Mouse (Mus musculus): ENCODE results near the gene Cpsf7.
A peak's percentile ranks its signal among the peaks of the same experiment; 100 is the strongest.

Cpsf7 gene

DNA sequence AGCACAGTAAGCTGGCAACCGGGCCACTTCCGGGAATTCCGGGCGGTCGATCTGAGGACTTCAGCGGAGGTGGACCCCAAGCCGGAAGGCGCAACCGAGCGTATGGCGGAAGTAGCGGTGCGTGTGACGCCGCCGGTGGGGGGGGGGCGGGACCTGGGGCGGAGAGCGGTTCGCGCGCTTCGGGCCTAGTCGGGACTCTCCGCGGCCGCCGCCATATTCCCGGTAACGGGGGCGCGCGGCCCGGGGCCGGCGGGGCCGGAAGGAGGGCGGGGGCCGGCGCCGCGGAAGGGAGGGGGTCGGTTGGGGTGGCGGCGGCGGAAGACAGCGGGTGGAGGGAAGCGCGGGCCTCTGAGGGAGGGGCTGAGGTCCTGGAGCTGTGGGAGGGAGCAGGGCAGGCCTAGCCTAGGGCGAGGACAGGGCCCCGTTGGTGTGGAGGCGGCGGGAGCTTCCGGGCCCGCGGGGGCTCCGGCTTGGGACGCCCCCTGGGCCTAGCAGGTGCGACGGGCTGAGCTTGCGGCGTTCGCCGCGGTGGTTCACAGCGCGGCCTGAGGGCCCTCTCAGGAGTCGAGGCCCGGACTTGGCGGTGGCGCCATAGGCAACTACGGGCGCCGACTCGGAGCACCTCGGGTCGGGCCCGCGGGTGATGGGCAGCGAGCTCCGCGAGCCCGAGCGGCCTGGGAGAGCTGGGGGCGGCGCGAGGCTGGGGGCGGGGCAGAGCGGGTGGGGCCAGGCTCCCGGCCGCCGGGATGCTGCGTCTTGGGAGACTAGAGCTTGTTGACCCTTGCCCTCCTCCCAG, at the start of gene Cpsf7:
Cpsf7 (plus strand) TSS at position 161 of the 796 bp plus-strand sequence.
- DNase-seq (ENCODE audit: extremely low read depth, insufficient read length, low spot score): peak; percentile 90

DNA sequence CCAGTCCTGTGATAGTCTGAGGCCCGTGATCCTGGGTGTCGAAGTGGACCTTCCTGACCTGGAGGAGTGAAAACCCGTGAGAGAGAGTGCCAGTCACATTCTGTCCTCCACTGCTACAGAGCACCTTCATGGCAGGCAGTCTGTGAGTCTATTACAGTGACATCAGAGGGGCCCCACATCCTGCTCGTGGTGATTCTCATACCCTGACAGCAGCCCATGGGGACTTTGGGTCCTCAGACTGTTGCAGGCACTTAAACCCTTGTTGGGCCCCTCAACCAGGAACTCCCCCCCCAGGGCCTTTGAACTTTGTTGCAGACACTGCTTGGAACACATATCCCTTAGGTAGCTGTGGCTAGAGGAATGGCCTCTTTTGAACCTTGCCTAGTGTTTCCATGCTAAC, 45.5 kb upstream of the Cpsf7 start:
- no peak for DNase-seq (ENCODE audit: extremely low read depth, insufficient read length, low spot score)

DNA sequence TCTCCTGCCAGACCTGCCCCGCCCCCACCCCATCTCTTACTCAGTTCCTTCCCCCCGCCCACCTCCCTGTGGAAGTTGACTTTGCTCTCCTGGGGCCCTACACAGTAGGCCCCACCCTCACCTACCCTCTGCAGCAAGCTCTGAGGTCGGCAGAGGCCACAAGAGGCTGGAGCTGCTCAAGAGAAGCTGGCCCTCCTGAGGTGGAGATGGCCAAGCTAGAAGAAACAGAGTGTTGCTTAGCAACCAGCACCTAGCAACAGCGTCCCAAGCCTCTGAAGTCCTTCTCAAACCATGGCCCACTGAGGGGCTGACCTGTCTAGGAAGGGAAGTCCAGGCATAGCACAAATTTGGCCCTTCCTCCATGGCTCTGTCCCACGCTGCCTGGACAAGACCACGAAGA, 42.4 kb upstream of the Cpsf7 start, which contains the start of gene Ppp1r32:
Ppp1r32 (minus strand) TSS at position 226 of the 400 bp plus-strand sequence.
- DNase-seq (ENCODE audit: extremely low read depth, insufficient read length, low spot score): no peak

DNA sequence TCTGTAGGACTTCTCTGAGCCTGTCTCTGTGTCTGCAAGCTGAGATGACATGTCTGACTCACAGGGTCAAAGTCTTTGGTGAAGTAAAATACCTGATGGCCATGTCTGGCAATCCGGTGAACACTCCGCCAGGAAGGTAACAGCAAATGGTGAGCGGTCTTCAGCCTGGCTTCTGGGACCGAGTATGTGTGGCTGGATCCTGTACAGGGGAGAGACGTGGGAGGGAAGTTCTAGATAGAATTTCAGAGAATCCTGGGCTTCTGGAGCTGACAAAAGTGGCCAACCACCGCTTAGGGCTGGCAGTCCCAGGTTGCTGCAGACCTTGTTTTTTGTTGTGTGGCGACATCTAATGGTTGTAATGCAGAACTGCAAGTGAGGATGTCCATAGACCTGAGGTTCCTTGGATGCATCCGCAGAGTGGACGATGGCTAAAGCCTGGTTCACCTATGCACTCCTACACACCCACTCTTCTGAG, 38.8 kb upstream of the Cpsf7 start:
- DNase-seq (ENCODE audit: extremely low read depth, insufficient read length, low spot score): peak; percentile 21

DNA sequence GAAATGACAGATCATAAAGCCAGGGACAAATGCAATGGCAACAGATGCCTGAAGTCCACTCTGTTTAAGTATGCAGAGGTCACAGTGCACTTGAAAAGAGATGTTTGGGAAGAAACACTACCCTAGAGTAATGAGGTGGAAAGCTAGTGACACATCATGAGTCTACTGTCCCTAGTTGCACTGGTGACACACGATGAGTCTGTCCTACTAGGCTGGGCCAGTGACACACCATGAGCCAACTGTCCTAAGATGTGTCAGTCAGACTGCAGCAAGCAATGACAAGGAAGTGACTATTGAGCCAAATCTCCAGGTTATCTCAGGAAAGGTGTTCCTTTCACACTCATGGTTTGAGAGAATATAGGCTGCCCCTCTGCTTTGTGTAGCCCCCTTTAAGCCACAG, 29.4 kb upstream of the Cpsf7 start:
- peak; percentile 27 for DNase-seq (ENCODE audit: extremely low read depth, insufficient read length, low spot score)

DNA sequence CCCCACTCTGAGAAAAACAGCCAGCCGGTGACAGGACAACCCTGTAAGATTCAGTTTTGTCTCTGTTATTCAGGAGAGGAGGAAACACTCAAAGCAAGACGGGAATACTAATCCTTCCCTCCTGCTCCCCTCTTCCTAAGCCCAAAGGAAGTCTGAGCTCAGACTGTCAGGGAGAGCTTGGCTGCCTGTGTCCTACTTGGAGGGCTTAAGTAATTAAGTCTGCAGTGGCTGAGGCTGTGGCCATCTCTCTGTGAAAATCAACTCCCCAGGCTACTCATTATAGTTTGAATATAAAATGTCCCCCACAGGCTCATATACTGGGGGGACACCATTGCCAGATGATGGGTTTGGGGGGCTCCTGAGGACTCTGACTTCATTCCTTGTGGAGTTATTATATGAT, 28.1 kb upstream of the Cpsf7 start:
- DNase-seq (ENCODE audit: extremely low read depth, insufficient read length, low spot score): no peak

DNA sequence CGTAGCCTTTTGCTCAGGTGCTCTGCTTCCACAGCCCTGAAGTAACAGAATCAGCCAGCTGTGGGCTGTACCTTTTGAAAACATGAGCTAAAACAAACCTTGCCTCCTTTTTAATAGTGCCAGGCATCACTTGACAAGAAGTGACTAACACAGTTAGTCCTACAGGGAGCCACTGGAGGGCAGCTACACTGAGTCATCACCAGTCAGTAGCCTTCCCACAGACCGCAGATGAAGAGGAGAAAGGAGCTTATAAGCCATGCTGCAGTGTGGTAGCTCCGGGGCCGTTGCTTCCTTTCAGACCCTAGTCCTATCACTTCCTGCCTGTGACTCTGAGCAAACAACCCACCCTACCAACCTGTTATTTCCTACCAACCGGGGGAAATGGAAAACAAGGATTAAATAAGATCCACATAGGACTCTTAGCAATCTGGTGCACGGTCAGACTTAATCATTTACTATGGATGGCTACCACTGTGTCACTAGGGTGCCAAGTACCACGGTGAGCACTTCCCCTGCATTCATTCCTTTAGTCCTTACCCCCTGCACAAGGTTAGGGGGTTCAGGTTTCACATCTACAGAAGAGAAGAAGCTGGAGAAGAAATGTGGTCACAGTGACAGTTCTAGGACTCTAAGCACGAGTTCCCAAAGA, 27.4 kb upstream of the Cpsf7 start:
- DNase-seq (ENCODE audit: extremely low read depth, insufficient read length, low spot score): peak; percentile 69

DNA sequence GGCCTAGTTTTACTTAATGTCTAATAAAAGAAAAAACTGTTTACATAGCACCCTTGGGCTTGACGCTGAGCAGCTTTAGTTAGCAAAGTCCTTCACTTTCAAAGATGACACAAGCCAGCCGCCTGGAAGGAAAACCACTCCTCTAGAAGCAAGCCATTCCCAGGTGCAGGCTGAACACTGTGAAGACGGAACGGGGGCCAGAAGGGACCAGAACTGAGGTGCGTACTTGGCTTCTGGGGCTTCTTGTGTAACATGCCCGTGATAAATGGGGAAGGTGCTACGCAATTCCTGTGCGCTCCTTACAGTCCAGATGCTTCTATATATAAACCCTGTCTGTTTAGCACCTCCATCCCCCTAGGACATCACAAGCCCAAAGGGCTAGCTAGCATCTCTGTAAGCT, 24.5 kb upstream of the Cpsf7 start:
- DNase-seq (ENCODE audit: extremely low read depth, insufficient read length, low spot score): no peak

DNA sequence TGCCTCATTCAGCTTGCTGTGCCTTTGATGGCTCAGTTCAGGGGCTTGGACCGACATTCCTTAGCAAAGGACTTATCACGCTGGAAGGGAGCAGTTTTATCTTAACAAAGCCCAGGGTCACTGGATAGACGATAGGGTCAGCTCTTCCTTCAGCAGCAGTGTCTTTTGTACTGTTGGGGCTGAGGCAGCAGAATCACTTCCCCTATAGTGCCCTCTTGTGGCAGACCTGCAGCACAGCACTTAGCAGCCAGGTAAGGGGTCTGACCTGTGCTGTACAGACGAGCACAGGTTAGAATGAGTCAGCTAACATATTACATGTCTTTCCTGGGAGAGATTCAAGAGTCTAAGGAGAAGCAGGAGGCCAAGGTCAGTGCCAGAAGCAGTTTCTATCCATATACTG, 22.5 kb upstream of the Cpsf7 start:
- DNase-seq (ENCODE audit: extremely low read depth, insufficient read length, low spot score): no peak

DNA sequence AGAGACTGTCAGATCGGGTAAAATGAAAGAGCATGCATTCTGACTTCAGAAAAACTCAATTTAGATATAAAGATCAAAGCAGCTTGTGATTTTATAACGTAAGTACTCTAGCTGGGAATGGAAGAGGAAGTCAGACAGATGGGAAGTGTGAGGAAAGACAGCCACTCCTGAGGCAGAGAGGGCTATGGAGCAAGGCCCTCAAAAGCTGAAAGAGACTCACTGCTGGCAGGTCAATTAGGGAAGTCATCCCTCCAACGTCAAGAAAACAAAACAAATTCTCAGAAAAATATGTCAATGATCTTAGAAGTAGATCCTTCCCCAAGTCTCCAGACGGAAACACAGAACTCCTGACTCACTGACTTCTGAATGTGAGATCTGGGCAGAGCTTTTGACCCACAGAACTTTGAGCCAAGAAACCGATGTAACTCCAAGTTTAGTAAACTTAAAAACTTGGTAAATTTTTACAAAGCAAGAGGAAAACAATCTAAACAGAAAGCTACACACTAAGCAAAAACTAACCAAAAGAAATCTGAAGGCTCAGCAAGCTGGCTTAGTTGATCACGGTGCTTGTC, 14.2 kb upstream of the Cpsf7 start:
- DNase-seq (ENCODE audit: extremely low read depth, insufficient read length, low spot score): no peak

DNA sequence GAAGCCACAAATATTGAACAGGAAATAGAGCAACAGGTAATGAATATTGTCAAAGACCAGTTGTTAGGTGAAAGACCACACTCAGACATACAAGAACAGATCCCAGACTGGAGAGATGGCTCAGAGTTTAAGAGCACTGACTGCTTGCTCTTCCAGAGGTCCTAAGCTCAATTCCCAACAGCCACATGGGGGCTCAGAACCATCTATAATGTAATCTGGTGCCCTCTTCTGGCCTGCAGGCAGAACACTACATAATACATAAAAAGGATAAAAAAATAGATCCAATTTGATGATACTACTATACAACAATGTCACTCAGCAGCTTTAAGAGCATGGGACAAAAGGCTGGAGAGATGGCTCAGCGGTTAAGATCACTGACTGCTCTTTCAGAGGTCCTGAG, 4.7 kb upstream of the Cpsf7 start:
- peak; percentile 22 for DNase-seq (ENCODE audit: extremely low read depth, insufficient read length, low spot score)

DNA sequence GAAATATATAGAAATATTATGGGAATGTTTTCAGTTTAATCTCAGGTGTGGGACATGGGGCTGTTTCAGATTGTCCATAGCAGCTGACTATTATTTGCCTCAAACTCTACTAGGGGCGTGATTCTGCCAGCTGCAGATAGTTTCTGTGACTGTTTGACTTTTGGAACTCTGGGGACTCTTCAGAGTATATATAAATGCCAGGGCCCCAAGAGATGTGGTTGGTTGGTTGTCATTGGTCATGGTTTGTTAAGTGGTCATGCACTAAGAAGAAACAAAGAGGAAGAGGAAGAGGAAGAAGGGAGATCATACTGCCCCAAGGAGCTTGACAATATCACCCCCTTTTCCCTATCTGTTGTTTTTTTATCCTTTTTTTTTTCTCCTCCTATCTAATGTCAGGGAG, 3.1 kb upstream of the Cpsf7 start:
- no peak for DNase-seq (ENCODE audit: extremely low read depth, insufficient read length, low spot score)

DNA sequence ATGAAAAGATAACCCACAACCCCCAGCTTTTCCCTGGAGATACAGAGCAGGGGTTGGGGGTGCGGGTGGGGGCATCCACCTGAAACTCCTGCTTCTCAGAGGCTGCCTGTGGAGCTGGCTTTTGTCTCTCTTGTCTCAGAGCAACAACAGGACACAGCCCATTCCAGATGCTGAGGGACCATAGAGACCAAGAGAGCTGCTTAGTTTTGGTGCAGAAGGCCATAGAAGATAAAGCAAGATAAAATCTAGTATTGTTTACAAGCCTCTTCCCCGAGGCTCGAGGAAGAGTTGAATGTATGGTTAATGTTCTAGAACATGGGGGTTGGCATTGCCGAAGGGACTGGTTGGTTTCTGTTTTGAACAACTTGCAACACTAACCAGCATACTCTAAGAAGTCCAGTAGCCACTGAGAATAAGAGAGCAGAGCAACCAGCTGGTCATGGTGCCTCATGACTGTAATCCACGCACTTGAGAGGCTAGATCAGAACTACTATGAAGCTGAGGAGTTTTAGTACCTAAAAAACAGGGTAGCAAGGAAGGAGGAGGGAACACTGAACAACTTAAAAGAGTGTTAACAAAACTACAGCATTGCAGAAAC, 1.5 kb upstream of the Cpsf7 start:
- DNase-seq (ENCODE audit: extremely low read depth, insufficient read length, low spot score): no peak

DNA sequence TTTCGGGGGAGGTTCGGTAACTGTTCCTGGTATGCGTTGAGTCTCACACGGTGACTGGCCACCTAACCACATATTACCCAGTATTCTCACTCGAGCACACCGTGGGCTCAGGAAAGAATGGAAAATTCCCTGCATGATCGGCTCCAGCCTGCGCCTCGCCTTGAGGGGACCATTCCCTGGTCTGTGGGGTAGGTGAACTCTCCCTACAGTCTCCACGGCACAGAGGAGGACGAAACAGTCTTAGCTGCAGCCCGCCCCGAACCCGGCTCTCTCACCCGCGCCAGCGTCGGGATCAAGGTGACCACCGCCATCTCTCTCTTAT, 321 bp upstream of the Cpsf7 start:
- no peak for DNase-seq (ENCODE audit: extremely low read depth, insufficient read length, low spot score)

DNA sequence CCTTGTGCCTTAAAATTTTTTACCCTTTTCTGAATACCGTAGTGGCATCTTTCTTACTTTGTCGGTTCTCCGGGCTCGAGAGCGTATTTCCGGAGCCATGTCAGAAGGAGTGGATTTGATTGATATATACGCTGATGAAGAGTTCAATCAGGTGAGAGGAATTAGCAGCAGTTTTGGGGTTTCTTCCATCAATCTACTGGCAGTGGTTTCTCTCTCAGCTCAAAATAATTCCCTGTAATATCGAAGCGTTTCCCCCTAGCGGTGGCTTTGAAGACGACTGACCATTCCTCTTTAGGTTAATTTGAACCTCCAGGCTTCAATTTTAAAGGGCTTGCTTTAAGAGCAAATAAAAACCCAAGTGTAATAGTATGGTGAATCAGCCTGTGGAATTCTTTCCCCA, 844 bp downstream of the Cpsf7 start, which contains the start of gene Sdhaf2:
Sdhaf2 (minus strand) TSS at position 233 of the 400 bp plus-strand sequence.
- no peak for DNase-seq (ENCODE audit: extremely low read depth, insufficient read length, low spot score)

DNA sequence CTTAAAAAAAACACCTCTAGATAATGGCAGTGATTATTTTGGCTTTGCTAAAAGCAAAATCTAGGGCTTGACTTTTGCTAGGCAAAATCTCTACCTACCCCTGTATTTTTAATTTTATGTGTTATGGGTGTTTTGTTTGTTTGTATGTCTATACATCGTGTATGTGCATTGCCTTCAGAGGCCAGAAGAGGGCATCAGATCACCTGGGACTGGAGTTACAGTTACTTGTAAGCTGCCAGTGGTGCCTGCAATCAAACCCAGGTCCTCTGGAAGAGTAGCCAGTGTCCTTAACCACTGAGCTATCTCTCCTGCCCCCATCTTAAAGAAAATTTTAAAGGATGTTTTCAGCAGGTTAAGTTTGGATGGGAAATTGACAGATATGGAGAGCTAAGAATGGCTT, 5.0 kb downstream of the Cpsf7 start:
- no peak for DNase-seq (ENCODE audit: extremely low read depth, insufficient read length, low spot score)

DNA sequence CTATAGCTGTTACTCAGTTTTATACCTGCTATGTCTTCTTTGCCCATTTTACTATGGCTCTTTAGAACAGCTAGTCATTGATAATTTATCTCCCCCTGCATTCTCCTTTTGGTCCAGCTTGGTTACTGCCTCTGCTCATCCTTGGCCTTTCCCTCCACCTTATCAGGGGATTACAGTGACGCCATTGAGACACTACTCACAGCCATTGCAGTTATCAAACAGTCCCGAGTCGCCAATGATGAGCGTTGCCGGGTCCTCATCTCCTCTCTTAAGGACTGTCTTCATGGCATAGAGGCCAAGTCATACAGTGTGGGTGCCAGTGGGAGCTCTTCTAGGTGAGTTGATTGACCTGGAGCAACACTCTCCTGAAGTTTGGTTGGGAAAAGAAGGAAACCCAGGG, 14.4 kb downstream of the Cpsf7 start:
- no peak for DNase-seq (ENCODE audit: extremely low read depth, insufficient read length, low spot score)

DNA sequence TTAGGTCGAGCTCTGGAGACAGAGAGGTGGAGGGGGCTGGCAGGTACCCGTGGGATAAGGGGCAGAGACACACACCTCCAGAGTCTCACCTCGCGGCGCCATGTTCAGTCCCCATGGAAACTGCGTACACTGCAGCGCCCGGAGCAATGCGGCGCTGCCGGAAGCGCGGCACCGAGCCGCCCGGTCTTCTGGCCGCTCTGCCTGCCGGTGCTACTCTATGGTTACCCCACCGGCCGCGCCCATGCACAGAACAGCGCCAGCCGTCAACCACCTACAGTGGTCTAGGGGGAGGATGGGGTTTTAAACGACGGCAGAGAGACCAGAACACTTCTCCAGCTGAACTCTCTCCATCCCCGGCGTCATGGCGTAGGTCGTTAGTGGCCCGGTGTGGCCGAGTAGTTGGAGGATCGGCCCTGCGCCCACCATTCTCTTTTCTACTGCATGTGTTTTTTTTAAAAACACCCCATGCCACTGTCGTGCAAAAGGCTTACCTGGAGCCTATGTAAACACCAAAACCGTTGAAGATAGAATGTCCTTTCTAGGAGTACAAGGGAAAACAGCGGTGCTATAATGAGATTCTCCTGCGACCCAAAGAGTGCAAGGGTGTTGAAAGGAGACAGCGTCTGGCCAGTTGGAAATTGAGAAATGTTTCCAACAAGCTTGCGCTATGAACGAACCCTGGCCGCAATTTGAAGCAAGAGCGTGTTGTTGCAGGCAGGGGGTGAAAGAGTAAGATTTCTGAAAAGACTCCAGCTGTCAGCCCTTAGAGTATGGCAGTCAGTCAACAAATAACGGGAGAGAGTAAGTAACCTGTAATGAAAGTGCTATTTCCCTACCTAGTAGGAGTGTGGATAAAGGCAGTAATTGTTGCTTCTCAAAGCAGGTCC, 30.8 kb downstream of the Cpsf7 start, which contains the start of gene Tmem216:
Tmem216 (minus strand) TSS at position 615 of the 887 bp plus-strand sequence.
- DNase-seq (ENCODE audit: extremely low read depth, insufficient read length, low spot score): peak; percentile 82

DNA sequence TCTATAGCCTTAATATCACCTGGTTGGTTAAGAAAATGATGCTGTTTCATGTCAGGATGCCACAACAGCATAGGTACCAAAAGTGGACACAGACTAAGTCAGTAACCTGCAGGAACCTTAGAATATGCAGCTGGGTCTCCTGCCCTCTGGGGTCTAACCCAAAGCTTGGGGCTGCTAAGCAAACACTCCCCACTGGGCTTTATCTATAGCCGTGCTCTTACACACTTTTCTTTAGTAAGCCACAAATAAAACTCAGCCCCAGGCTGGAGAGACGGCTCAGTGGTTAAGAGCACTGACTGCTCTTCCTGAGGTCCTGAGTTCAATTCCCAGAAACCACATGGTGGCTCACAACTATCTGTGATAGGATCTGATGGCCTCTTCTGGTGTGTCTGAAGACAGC, 31.9 kb downstream of the Cpsf7 start:
- no peak for DNase-seq (ENCODE audit: extremely low read depth, insufficient read length, low spot score)

DNA sequence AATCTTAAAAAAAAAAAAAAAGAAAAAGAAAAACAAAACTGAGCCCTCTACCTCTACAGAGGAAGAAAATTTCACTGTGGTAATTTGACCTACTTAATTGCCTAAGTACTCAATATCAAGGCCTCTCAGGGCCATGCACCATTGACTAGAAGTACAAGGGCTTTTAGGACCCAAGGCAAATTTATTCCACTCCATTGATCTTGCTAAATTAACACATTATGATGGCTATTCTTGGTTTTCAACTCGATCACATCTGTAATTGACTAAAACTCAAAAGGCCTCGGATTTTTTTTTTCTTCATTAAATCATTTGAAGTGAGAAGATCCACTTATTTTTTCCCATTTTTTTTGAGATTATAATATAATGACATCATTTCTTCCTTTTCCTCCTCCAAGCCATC, 32.4 kb downstream of the Cpsf7 start:
- DNase-seq (ENCODE audit: extremely low read depth, insufficient read length, low spot score): no peak

Data from 3134 (cell line).